Mouse (Mus musculus): ENCODE measurements around the gene Mrpl35.

Gene Mrpl35

DNA sequence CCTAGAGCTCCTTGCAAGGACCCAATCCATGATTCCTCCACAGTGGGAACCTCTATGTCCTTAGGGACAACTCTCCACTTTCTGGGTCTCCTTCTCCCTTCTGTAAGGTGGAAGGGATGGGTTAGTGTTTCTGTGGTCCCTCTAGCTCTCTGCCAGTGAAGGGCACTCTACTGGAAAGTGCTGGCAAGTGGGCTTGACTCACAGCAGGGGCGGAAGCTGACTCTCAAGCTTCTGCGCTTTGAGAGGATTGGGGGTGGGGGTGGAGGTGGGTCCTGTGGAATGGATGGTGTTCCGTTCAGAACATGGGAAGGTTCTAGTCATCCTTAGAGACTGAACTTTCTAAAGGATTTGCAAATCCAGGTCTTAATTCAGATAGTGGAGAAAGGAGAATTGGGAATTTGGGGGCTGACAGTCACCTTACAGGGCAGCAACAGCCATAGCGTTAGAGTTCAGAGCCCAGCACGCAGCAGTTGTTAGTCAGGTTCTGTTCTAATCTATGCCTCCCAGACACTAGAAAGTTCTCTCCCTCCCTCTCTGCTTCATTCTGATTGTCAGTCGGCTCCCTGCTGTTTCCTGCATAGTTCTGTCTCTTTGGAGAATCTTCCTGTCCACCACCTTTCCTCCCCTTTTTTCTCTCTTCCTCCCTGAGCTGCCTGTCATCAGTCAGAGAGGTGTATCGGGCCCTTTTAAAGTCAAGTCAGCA lies 25.6 kb downstream of the Mrpl35 start:
- in situ Hi-C loops (cut with MboI, MseI) = loop anchor here (10.0 kb wide), 1 partner anchor 646 kb away; no protein-coding TSS in a partner anchor

DNA sequence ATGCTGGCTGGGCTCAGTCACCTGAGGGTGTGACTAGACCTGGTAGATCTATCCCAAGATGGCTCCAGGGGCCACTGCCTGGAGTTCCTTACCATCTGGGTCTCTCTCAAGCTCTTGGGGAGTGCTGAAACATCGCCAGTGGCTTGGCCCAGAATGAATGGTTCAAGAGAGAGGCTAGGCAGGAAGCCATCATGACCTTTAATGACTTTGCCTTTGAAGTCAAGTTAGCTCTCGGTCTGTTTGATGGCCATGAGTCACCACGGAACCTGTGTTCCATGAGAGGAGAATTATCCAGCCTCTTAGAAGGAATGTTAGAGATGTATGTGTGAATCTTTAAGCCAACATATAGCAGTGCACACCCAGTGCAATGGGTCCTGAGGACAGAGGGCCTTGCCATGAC lies 27.4 kb downstream of the Mrpl35 start:
- in situ Hi-C loops (cut with MboI, MseI) = no loop called here

DNA sequence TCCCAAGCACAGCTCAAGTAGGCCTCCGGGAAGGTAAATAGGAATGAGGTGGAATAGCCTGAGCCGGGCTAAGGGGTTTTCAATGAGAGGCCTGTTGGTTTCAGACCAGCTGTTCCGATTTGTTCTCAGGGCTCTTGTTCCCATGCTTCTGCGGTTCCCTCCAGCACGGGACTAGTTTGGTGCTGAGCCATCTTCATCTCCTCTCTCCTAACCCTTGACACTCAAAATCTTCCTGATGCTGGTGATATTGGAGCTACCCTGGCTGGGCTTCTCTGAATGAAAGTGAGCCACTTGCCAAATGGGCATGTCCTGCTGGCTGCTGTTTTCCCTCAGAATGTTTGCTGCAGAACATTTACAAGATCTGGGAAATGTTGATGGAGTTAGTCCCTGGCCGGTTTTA lies 35.0 kb downstream of the Mrpl35 start:
- in situ Hi-C loops (cut with MboI, MseI) = no loop called here

DNA sequence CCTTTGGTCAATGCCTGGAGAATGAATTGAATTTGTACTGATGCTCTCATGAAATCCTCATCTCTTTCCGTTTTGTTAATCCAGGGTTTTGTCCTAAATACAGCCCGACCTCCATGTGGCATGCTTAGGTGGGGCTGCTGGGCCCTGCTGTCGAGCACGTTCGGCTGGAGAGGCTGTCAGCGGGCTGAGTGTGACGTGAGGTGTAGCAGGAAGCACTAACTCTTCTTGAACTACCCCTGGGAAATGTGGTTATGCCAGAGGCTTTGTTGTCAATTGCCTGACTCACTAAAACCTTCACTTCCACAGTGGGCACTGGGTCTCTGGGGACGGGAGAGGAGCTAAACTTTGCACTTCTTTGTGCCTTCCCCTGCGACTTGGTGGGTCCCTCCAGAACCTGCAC lies 38.4 kb downstream of the Mrpl35 start:
- in situ Hi-C loops (cut with MboI, MseI) = no loop called here

DNA sequence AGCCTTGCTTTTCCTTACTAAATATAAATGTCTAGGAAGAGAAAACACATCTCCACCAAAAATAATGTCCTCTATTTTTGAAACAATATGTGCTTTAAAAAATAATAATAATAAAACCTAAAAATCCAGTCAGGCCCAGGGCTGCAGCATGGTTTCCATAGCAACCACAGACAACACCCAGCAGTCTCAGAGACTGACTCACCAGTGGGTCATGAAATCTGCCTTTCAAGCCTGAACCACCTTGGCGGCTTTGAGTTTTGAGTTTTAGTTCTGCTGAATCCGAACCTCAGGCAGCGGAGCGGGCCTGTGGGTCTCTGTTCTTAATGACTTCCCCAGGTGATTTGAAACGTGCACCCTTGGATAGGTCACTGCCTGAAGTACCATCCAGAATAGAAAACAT lies 43.6 kb downstream of the Mrpl35 start:
- in situ Hi-C loops (cut with MboI, MseI) = no loop called here

DNA sequence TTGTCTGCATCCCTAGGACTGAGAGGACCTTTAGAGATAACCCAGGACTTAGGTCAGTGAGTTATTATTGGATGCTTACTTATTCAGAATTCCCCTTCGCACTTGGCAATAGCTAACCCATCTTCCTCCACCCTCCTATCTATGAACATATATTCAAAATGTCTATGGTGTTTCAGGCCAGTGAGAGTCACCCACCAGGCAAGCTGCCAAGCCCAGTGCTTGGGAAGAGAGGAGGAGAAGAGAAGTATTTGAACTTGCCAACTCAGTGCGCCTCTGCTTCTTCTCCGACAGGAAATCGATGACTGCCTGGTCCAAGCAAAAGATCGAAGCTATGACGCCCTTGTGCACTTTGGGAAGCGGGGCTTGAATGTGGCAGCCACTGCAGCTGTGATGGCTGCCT lies 46.3 kb downstream of the Mrpl35 start:
- in situ Hi-C loops (cut with MboI, MseI) = no loop called here

DNA sequence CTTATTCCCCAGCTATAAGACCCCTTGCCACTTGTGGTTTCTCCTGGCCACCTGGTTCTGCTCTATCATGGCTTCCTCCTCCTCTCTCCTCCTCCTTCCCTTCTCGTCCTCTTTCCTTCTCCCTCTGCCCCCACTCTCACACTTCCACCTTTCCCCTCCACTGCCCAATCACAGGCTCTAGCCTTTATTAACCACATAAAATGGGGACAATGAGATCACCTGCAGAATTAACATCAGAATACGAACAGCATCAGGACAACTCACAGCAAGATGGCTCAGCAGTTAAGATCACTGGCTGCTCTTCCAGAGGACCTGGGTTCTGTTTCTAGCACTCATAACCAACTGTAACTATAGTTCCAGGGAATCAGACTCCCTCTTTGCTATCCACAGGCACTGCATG lies 46.9 kb downstream of the Mrpl35 start:
- in situ Hi-C loops (cut with MboI, MseI) = no loop called here

DNA sequence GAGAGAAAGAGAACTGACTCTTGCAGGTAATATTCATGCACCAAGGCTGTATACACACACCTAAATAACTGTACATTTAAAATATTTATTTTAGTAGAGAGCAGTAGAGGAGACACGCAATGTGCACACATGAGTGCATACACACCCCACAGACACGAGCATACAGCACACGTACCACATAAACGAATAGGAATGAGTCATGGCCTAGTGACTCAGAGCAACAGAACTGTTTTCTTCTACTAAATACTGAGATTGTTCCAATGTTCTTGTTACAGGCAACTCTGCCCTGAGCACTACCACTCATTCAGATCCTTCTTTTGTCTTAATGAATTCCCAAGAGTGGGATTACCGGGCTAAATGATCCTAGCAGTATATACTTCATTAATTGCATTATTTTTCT lies 48.8 kb downstream of the Mrpl35 start:
- in situ Hi-C loops (cut with MboI, MseI) = no loop called here

DNA sequence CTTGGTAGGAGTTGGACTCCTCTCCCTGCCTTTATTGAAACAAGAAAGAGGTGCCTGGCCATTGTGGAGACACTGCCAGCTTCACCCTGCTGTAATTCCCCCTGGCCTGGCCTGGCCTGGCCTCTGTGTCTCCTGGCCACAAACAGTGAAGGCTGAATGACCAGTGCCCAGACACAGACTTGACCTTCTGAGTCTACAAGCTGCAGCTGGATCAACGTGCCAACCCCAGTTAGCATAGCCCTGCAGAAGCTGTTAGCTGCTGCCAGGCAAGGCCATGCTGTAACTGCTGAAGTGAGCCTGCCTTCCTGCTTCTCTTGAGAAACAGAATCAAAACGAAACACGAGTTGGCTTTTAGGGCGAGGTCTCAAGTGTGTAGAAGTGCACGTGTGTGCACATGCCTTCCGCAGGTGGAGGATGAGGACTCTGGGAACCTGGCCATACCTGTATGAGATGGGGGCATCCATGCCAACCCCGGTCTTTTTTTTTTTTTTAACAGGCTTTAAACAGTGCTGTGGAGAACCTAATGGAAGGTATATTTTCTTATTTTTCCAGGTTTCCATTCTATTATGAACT lies 54.0 kb downstream of the Mrpl35 start:
- in situ Hi-C loops (cut with MboI, MseI) = loop anchor here (5.0 kb wide), 1 partner anchor 90 kb away; no protein-coding TSS in a partner anchor

DNA sequence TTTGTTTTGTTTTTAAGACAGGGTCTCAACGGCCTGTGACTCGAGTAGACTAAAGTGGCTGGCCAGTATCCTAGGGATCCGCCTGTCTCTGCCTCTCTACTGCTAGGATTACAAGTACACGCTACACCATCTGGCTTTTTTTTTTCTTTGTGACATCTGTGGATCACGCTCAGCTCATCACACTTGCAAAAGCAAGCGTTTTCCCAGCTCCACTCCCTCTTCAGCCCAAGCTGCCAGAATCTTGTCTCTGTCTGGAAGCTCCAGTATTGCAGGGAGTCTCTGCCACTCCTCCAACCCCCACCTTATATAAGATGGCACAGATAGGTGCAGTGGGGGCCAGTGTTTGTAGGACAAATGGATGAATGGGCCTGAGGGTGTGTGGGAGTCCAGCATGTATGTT lies 54.6 kb downstream of the Mrpl35 start:
- in situ Hi-C loops (cut with MboI, MseI) = loop anchor here (5.0 kb wide), 1 partner anchor 90 kb away; no protein-coding TSS in a partner anchor

DNA sequence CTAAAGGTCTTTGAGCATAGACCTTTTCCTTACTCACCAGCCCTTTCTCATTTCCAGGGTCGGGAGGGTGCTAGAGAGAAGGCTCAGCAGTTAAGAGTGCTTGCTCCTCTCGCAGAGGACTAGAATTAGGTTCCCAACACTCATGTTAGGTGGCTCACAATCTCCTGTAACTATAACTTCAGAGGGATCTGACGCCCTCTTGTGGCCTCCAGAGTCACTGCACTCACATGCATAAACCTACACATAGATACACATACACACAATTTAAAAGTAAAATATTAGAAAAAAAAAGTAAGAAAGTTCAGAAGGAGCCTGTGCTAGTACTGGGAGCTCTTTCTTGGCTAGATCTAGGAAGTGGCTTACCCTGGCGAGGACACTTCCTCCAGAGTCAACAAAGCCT lies 55.5 kb downstream of the Mrpl35 start:
- in situ Hi-C loops (cut with MboI, MseI) = loop anchor here (5.0 kb wide), 1 partner anchor 89 kb away; no protein-coding TSS in a partner anchor

DNA sequence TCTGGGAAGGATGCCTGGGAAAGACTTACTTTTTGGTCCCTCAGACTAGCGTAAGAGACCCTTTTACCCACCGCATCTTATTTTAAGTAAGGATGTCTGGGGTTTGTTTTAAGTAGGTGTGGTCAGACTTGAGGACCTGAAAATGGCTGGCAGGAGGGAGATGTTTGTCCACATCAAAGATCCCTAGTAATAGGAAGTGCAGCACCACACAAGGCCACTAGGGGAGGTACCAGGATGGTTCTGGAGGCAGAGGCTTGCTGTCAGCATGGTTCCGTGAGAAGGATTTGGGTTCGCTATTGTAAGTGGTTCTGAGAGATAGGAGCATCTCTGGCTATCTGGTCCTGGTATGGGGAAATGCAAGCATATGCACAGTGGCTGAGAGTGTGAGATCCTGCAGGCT lies 55.9 kb downstream of the Mrpl35 start:
- in situ Hi-C loops (cut with MboI, MseI) = loop anchor here (5.0 kb wide), 1 partner anchor 89 kb away; no protein-coding TSS in a partner anchor

DNA sequence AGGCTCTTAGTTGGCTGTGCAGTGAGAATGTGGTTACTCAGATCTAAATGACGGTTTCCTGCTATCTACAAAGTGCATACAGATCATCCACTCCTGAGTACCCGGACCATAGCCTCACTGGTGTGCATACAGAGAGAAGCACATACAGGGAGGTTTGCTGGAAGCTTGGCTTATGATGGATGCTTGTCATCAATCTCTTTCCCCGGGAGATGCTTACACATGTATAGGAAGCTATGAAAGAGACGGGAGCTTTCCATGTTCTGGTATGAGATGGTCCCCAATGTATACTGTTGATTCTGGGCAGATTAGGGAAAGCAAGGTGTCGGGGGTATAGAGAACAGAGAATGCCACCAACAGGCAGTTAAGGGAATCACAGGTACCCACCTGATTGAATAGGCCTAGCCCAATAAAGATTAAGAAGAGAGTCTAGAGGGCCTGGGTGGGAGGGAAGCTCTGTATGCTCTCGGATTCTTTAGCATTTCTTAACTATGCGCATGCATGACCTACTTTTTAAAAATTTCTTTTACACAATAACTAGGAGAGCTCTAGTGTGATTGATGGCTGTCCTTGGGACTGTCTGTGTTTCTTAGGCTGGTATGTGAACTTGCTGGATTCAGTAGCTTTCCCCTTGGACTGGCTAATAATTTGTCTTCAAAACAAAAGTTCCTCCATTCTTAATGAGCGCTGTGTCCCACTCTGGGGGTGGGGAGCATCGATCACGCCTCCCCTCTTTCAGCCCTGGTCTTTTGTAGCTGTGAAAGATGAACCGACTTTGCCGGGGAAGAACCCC lies 56.7 kb downstream of the Mrpl35 start:
- in situ Hi-C loops (cut with MboI, MseI) = loop anchor here (5.0 kb wide), 1 partner anchor 88 kb away; no protein-coding TSS in a partner anchor

DNA sequence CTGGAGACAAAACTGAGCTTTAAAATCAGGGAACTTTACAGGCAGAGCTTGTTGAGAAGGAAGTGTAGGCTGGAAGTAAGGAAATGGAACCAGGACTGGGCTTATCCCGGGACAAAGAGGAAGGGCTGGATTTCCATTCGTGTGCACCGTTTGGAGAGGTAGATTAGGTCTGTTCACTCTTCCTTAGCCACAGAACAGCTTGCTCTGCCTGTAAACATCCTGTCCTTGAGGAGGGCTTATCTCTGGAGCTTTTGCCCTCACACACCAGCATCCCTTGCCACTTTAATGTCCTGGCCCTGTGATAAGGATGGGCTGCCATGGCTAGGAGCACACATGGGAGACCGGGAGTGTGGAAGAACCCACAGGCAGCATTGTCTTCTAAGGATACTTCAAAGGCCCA lies 59.0 kb downstream of the Mrpl35 start:
- in situ Hi-C loops (cut with MboI, MseI) = no loop called here

Data from regulatory T cell (primary cell).